Mouse (Mus musculus) retina, postnatal 7 days (tissue): ENCODE measurements around the gene Tnfrsf19.

Source experiments
- DNase-seq: peaks from one replicate; pipeline ENCODE4 v3.0.0-alpha.2; 2012; ENCODE audit warnings: low read depth, low spot score

Gene Tnfrsf19

DNA sequence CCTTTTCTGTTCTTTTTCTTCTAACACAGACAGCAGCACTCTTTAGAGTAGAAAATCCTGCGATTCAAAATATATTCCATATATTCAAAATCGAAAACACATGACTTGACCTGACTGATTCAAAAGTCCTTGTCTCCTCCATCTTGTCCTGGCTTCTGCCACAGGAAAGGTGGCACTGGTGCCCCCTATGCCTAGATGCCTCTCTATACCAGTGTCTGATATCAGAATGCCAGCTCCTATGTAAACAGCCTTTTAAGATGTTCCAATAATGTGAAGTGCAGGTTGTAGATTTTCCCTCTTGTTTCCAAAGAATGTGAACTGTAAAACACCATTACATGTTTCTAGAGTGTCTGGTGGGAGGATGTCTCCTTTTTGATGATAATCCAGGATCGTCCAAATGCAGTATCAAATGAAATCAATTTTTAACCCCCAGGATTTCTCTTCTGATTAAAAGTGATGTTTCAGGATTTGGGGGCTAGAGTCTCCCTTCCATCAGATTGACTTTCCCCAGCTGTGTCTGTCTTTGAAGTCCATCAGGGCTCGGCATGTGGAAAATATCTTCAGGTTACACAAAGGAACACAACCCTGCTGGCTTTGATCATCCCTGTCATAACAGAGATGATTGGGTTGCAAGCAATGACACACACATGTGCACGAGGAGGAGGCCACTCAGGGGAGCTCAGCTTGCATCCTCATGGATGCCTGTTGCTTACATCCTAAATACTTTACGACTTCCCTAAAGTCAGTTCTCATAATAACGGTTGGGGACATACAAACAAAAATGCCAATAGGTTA, 82.1 kb downstream of the Tnfrsf19 start:
- DNase-seq: no peak

DNA sequence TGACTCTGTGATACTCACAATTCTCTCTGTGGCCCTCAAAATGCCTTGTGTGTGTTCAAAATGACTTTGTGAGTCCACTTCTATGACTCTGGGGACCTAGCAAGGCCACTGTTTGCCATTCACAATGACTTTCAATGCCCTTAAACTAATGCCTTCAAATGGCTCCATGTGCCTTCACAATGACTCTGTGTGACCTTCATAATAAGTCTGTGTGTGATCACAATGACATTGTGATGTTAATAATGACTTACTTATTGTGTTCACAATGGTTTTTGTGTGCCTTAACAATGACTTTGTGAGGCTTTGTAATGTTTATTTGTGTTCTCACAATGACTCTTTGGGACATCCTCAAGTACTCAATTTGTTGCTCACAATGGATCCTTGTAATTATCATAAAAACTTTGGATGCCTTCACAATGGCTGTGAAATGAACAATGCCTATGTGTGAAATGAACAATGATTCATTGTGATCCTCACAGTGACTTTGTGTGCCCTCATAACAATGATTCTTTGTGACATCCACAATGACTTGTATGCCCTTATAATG, 88.6 kb downstream of the Tnfrsf19 start:
- no peak for DNase-seq

DNA sequence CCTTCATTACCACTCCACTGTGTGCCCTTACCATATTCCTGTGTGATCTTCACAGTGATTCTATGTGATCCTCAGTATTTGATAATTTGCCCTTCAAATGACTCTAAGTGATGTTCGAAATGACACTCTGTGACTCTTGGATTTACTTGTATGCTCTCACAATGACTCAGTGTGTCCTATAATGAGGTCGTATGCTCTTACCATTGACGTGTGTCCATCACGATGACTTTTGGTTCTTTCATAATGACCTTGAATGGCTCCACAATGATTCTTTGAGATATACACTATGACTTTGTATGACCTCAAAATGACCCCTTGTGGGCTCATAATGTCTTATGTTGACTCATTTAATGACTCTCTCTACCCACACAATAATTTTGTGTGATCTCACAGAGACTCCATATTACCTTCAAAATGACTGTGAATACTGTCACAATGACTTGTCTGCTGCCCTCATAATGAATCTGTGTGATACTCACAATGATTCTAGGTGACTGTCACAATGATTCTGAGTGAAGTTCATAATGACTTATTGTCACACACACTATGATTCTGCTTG, 108.7 kb downstream of the Tnfrsf19 start:
- no peak for DNase-seq

- DNase-seq: no peak
These were observed 110.6 kb downstream of the Tnfrsf19 start for GRCm38 (mm10) chr14:60935705-60936104.

- no peak for DNase-seq
These were observed 120.3 kb downstream of the Tnfrsf19 start for GRCm38 (mm10) chr14:60926011-60926410.

DNA sequence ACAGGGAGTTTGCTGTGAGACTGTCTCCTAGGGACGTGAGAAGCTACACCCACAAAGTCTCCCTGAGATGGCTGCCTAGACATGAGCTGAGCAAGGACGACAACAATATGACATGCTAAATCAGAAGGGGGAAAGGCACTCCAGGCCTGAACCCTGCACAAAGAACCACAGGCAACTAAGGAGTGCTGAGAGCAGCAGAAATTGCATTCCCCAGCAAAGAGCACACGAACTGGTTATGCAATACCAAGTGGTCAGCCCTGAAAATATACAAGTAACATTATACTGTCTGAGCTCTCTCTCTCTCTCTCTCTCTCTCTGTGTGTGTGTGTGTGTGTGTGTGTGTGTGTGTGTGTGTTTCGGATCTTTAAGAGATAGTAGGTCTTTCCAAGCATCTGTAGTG, 129.6 kb downstream of the Tnfrsf19 start:
- DNase-seq: no peak
